Mouse (Mus musculus) limb, embryonic 11.5 days (tissue): ENCODE results near the gene Draxin. TPM values are rescaled to one million over a fixed set of nuclear protein-coding genes. Genes with fewer than 3 reads are reported as not detected.

Experiments
- ATAC-seq: fragments of 200-750 bp; cut with Nextera tagmentation; 2 replicates; pipeline ENCODE4 v1.8.0; 2017; ENCODE audit warnings: low read depth; ENCODE audit not compliant: insufficient number of reproducible peaks, low FRiP score, low TSS enrichment
- DNase-seq: peaks from one replicate; pipeline ENCODE4 v3.0.0-alpha.2; 2015; ENCODE audit warnings: low spot score
- H3K27ac ChIP-seq: fragments of 300-500 bp; sonication (generic); replicated peaks from 2 replicates; pipeline ENCODE4 v1.5.1; 2014; ENCODE audit warnings: low read depth, mild to moderate bottlenecking, low read length
- H3K27me3 ChIP-seq: fragments of 300-500 bp; sonication (generic); 2 replicates; pipeline ENCODE4 v1.6.1; 2014; ENCODE audit warnings: mild to moderate bottlenecking, low read length, mixed read lengths; ENCODE audit not compliant: control insufficient read depth, insufficient read depth
- H3K36me3 ChIP-seq: fragments of 300-500 bp; sonication (generic); 2 replicates; pipeline ENCODE4 v1.6.1; 2014; ENCODE audit warnings: mild to moderate bottlenecking, low read length, moderate library complexity, mixed read lengths; ENCODE audit not compliant: control insufficient read depth, insufficient read depth
- H3K4me1 ChIP-seq: fragments of 300-500 bp; sonication (generic); 2 replicates; pipeline ENCODE4 v1.6.1; 2014; ENCODE audit warnings: low read length, mixed read lengths; ENCODE audit not compliant: control insufficient read depth, insufficient read depth
- H3K4me2 ChIP-seq: fragments of 300-500 bp; sonication (generic); 2 replicates; pipeline ENCODE4 v1.6.1; 2014; ENCODE audit warnings: low read depth, mild to moderate bottlenecking, moderate library complexity; ENCODE audit not compliant: severe bottlenecking
- H3K4me3 ChIP-seq: fragments of 300-500 bp; sonication (generic); 2 replicates; pipeline ENCODE4 v1.5.1; 2014; ENCODE audit warnings: low read depth, low read length
- H3K9ac ChIP-seq: fragments of 300-500 bp; sonication (generic); 2 replicates; pipeline ENCODE4 v1.6.1; 2014; ENCODE audit warnings: mild to moderate bottlenecking, low read length
- H3K9me3 ChIP-seq: fragments of 300-500 bp; sonication (generic); 2 replicates; pipeline ENCODE4 v1.6.1; 2016; ENCODE audit warnings: low read length; ENCODE audit not compliant: control insufficient read depth
- WGBS: fragments of 180-500 bp; shearing (Covaris S2); extraction: QIAGEN DNeasy Blood & Tissue Kit; methylation state at CpG from one replicate; pipeline ENCODE4 v1.1.7; 2014; 5-methylcytosine and 5-hydroxymethylcytosine counted together
- polyA plus RNA-seq: library from polyadenylated mRNA; unstranded; fragments of >200 nt; fragmentation: Nextera tagmentation; extraction: Ambion mirVana; gene quantifications from 2 replicates; pipeline ENCODE4 v1.2.1, GENCODE M21; 2014

Gene Draxin
- polyA plus RNA-seq, 1 experiment from 2014 or later, result 2.5 TPM

DNA sequence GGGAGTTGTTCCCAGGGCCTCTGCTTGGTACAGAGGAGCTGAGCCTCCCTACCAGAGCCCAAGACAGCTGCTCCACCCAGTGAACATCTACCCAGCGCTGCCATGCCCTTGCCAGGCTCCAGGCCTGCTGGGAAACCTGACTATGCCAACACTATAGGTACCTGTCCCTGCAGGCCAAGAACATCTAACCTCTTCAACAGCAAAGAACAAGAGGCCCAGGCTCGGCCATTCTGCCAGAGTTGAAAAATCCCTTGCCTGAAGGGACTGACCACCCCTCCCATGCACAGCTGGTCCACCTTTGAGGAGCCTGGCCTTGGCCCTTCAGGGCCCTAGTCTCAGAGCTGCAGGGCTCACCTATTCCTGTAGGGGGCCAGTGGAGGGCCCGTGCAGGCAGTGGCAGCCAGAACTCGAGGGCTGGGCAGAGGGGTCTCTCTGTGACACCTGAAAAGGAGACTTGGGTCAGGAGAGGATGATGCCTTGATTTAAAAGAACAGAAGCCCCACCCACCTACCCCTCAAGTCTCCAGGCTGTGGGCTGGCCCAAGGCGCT, 72.8 kb downstream of the Draxin start:
- Histone ChIP-seq H3K36me3 (peaks cover 19% of the 10 kb centered on the region), H3K4me2 (no peak overlapping the region), H3K9me3 (no peaks in the 10 kb centered on the region), H3K27me3 (no peaks in the 10 kb centered on the region), H3K4me1 (no peaks in the 10 kb centered on the region), H3K9ac (no peak overlapping the region), H3K27ac (no peak overlapping the region), H3K4me3 (no peak overlapping the region)
- DNase-seq (no peak), ATAC-seq (no peak)
- 65% methylated on average over 5 of the region's 5 CpGs for WGBS

DNA sequence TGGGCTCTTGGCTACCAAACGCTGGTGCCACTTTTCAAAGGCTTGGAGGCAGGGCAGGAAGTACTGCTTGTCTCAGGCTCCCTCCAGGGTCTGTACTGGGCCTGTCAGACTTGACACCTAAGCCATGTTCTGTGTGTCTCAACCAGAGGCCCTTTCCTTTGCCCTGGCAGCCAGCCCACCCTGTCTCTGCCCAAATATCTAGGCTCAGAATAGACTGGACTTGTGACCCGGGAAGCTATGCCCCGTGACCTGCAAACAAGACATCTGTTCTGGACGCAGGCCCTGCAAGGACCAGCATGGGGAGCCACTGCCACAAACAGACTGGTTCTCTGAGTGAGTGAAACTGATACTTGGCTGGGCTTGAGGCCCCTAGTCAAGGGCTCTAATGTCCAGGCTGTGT, 73.7 kb downstream of the Draxin start:
- WGBS, result 91% methylated on average over 4 of the region's 4 CpGs

DNA sequence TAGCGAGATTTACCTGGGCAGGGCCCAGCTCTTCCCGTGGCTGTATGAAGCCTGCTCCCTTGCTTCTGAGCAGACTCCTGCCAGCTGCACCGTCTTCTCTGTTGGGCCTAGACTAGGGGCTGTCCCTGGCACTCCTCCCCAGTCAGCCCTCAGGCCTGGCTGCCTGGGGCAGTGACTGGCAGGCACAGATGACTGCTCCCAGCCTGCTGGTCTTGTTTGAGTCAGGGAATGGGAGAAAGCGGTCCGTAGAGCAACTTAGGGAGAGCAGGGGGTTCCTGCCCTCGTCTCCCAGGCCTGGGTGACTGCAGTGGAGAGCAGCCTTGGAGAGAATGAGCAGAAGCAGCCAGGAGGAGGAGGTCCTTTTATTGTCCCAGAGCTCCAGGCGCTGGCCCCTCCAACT, 74.3 kb downstream of the Draxin start:
- Histone ChIP-seq H3K9ac (no peak overlapping the region; the same call in 1 of the 2 replicates), H3K36me3 (peaks cover 23% of the 10 kb centered on the region), H3K4me1 (no peaks in the 10 kb centered on the region), H3K9me3 (no peaks in the 10 kb centered on the region), H3K4me3 (no peak overlapping the region), H3K27ac (no peak overlapping the region), H3K4me2 (no peak overlapping the region), H3K27me3 (no peaks in the 10 kb centered on the region)
- DNase-seq (no peak), ATAC-seq (no peak)
- 85% methylated on average over 7 of the region's 7 CpGs for WGBS

More for the DNA sequence above, 73.7 kb downstream of the Draxin start:
- ATAC-seq, result no peak
- no peaks in the 10 kb centered on the region for H3K27me3 ChIP-seq
- no peak overlapping the region for H3K9ac ChIP-seq
- H3K36me3 ChIP-seq, result peaks cover 23% of the 10 kb centered on the region
- no peak for DNase-seq
- no peak overlapping the region for H3K4me3 ChIP-seq
- no peaks in the 10 kb centered on the region for H3K9me3 ChIP-seq
- H3K27ac ChIP-seq, result no peak overlapping the region
- no peak overlapping the region for H3K4me2 ChIP-seq
- H3K4me1 ChIP-seq, result no peaks in the 10 kb centered on the region

DNA sequence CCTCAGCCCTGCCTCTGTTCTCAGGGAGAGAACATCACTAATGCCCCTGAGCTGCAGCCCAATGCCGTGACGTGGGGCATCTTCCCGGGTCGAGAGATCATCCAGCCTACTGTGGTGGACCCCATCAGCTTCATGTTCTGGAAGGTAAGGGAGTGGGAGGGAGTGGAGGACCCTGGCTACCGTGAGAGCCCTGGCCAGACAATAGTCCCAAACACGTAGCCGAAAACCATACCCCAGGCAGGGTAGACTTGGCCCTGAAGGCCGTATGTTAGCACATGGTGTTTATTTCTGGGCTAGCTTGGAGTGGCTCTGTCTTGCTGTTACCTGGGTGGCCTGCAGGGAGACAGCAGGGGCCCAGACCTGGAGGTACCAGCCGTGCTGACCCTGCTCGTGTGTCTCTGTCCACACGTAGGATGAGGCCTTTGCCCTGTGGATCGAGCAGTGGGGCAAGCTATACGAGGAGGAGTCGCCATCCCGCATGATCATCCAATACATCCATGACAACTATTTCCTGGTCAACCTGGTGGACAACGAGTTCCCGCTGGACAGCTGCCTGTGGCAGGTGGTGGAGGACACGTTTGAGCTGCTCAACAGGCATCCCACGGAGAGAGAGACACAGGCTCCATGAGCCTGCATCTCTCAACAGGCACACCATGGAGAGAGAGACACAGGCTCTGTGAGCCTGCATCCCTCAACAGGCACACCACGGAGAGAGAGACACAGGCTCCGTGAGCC, 75.4 kb downstream of the Draxin start:
- Histone ChIP-seq H3K27ac (no peak overlapping the region), H3K36me3 (peaks cover 23% of the 10 kb centered on the region), H3K27me3 (no peaks in the 10 kb centered on the region), H3K4me1 (no peaks in the 10 kb centered on the region), H3K9me3 (no peaks in the 10 kb centered on the region), H3K4me3 (no peak overlapping the region), H3K9ac (no peak overlapping the region), H3K4me2 (no peak overlapping the region)
- 92% methylated on average over 21 of the region's 21 CpGs for WGBS
- ATAC-seq, result no peak
- no peak for DNase-seq

DNA sequence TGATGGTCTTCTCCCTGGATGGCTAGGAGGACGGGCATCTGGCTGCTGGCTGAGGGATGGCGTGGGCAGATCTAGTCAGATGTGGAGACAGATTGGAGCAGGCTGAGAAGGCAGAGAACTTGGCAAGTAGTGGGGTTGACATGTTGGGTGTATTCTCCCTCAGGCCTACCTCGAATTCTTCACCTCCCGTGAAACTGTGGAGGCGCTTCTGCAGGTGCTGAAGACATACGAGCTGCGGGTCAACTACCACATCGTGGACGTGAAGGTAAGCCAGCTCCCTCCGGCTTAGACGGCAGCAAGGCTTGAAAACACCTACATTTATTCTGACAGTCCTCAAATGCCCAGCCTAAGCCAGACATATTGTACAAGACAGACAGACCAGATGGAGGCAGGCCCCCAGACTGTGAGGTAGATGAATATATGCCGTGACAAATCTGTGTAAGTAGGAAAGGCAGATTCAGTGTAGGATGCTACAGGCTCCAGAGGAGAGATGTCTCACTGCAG, 77.0 kb downstream of the Draxin start:
- no peak for DNase-seq
- ATAC-seq, result no peak
- H3K9me3 ChIP-seq, result no peaks in the 10 kb centered on the region
- peaks cover 21% of the 10 kb centered on the region for H3K36me3 ChIP-seq
- no peaks in the 10 kb centered on the region for H3K4me1 ChIP-seq
- no peak overlapping the region for H3K9ac ChIP-seq
- H3K4me3 ChIP-seq, result no peak overlapping the region
- 93% methylated on average over 12 of the region's 12 CpGs for WGBS
- H3K4me2 ChIP-seq, result no peak overlapping the region
- no peaks in the 10 kb centered on the region for H3K27me3 ChIP-seq
- H3K27ac ChIP-seq, result no peak overlapping the region

DNA sequence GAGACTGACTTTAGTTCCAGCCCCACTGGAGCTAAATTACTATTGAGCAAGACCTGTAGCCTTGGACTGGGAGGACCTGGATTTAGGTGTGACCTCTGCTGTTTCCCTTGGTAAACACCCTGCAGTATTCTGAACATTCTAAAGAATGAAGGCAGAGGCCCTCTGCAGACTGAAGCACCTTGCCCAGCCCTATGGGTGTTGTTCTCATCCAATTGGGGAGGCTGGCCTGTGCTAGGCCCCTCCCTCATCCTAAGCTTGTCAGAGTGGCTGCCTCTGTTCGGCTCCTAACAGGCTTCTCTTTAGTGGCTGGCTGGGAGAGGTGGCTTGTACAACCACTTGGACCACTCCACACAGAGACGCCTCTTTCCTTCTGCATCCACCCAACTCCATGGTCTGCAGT, 77.5 kb downstream of the Draxin start:
- H3K27me3 ChIP-seq, result no peaks in the 10 kb centered on the region
- peaks cover 19% of the 10 kb centered on the region for H3K36me3 ChIP-seq
- no peak overlapping the region for H3K9ac ChIP-seq
- no peak overlapping the region for H3K4me3 ChIP-seq
- H3K4me1 ChIP-seq, result no peaks in the 10 kb centered on the region
- whole genome bisulfite sequencing, result 80% methylated on average over 2 of the region's 2 CpGs
- H3K9me3 ChIP-seq, result no peaks in the 10 kb centered on the region
- no peak overlapping the region for H3K27ac ChIP-seq
- no peak for ATAC-seq
- no peak for DNase-seq
- no peak overlapping the region for H3K4me2 ChIP-seq

DNA sequence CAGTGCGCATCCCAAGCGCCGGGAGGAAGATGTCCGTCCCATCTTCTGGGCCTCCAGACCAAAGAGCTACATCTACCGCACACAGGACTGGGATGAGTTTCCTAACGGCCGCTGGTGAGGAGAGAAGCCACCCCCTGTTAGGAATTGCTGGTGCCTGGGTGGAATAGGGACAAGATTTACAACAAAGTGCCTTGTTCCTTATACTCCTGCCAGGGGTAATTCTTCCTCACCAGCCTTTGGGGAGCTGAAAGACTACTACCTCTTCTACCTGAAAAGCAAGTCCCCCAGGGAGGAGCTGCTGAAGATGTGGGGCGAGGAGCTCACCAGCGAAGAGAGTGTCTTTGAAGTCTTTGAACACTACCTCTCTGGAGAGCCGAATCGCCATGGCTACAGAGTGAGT, 78.6 kb downstream of the Draxin start:
- DNase-seq (no peak), ATAC-seq (no peak)
- H3K4me3 ChIP-seq, result no peak overlapping the region
- WGBS, result 85% methylated on average over 11 of the region's 11 CpGs
- no peak overlapping the region for H3K9ac ChIP-seq
- H3K4me1 ChIP-seq, result no peaks in the 10 kb centered on the region
- peaks cover 19% of the 10 kb centered on the region for H3K36me3 ChIP-seq
- H3K27ac ChIP-seq, result no peak overlapping the region
- H3K9me3 ChIP-seq, result no peaks in the 10 kb centered on the region
- H3K27me3 ChIP-seq, result no peaks in the 10 kb centered on the region
- H3K4me2 ChIP-seq, result no peak overlapping the region

DNA sequence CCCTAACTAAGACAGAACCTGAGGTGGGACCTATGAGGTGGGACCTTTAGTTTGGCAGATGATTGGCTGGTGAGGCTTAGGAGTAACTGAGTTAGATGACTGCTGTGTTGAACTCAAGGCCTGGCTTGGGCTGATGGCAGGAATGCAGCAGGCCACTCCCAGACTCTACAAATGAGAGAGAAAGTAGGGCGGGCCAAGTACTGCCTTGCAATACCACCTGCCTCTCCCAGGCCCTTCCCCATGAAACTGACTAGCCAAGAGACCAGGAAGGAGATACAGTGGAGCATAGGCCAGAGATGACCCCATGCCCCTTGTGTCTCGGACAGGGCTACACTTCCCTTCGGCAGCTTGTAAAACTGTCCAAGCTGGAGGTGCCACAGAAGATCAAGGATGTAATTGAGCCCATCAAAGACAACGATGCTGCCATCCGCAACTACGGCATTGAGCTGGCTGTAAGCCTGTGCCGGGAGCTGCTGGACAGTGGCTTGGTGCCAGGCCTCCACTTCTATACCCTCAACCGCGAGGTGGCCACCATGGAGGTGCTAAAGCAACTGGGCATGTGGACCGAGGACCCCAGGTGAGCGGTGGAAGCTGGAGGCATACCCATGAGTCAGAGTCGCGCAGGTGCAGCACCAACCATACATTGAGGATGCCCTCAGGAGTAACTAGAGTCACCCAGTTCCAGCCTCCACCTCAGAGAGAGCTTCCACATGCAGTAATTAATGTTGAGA, 79.3 kb downstream of the Draxin start:
- ATAC-seq, result no peak
- no peaks in the 10 kb centered on the region for H3K9me3 ChIP-seq
- H3K9ac ChIP-seq, result no peak overlapping the region
- H3K4me1 ChIP-seq, result no peaks in the 10 kb centered on the region
- 77% methylated on average over 13 of the region's 13 CpGs for WGBS
- no peak overlapping the region for H3K4me2 ChIP-seq
- peaks cover 19% of the 10 kb centered on the region for H3K36me3 ChIP-seq
- no peaks in the 10 kb centered on the region for H3K27me3 ChIP-seq
- H3K4me3 ChIP-seq, result no peak overlapping the region
- DNase-seq, result no peak
- no peak overlapping the region for H3K27ac ChIP-seq
